Mouse (Mus musculus) megakaryocyte, embryonic 14.5 days (primary cell): ENCODE data around the gene Ykt6.

Experiments used
- FLI1 ChIP-seq: IDR thresholded peaks from 2 replicates; pipeline ENCODE4 v1.6.1; 2012; ENCODE audit warnings: low read length, inconsistent platforms, mixed read lengths
- GATA1 ChIP-seq: IDR thresholded peaks from 3 replicates; pipeline ENCODE4 v1.6.1; 2012; ENCODE audit warnings: mixed read lengths, low read length, inconsistent platforms, borderline replicate concordance

DNA sequence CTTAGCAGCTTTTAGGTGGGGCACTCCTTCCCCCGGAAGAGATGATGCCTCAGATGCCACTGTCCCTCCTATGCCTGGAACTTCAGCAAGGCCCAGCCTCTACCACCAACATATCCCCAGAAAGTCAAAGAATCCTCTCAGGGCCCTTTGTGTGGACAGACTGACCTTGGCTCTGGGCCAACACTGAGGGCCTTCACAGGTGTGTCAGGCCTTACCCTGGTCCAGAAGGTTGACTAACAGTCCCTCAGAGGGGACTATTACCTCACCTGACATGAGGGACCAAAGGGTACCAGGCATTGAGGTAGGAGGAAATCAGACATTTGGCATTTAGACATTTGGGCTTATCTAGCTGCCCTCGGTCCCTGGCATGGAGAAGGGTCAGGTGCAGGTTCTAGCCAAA lies 24.6 kb downstream of the Ykt6 start:
- TF ChIP-seq GATA1 = no peak
- no peak for TF ChIP-seq FLI1
